Mouse (Mus musculus): Measurements from ENCODE around the gene Rft1. TPM values are rescaled to one million over a fixed set of nuclear protein-coding genes. Genes with fewer than 3 reads are reported as not detected.

The Rft1 gene
- polyA plus RNA-seq (2014; fragmentation: Nextera tagmentation; extraction: Ambion mirVana): 17.6 and 21.0 TPM in 2 replicates

GRCm38 (mm10) chr14:30653943-30654659 is at the start of gene Rft1:
Rft1 (plus strand) TSS chr14:30654360.
- Histone ChIP-seq H3K9me3 (ENCODE audit: control insufficient read depth, low read depth, low read length) (no peaks in the 10 kb centered on the region), H3K36me3 (ENCODE audit: control insufficient read depth, insufficient read depth, low read length) (peaks cover 7% of the 10 kb centered on the region), H3K27me3 (ENCODE audit: control insufficient read depth, insufficient read depth, low read length) (no peaks in the 10 kb centered on the region), H3K27ac (ENCODE audit: low read length) (peak within 1 kb of the TSS; percentile 77), H3K4me2 (replicated peaks; ENCODE audit: low read depth, low read length) (peak within 1 kb of the TSS; percentile 91), H3K9ac (replicated peaks; ENCODE audit: low read depth, low read length) (peak within 1 kb of the TSS; percentile 96), H3K4me1 (ENCODE audit: control insufficient read depth, insufficient read depth, low read length) (peaks cover 5% of the 10 kb centered on the region; the same call in 1 of the 2 replicates), H3K4me3 (ENCODE audit: low read depth, low read length) (peak within 1 kb of the TSS; percentile 85)
- peak; percentile 89 for ATAC-seq (ENCODE audit: insufficient number of reproducible peaks, insufficient read depth, low FRiP score, low read depth)
- WGBS: 2% methylated on average over 38 of the region's 38 CpGs

GRCm38 (mm10) chr14:30606817-30607216 is 47.3 kb upstream of the Rft1 start:
- Histone ChIP-seq H3K4me3 (ENCODE audit: low read depth, low read length) (no peak overlapping the region), H3K36me3 (ENCODE audit: control insufficient read depth, insufficient read depth, low read length) (peaks cover 18% of the 10 kb centered on the region; the same call in 1 of the 2 replicates), H3K27me3 (ENCODE audit: control insufficient read depth, insufficient read depth, low read length) (no peaks in the 10 kb centered on the region), H3K27ac (ENCODE audit: low read length) (no peak overlapping the region), H3K4me1 (ENCODE audit: control insufficient read depth, insufficient read depth, low read length) (no peaks in the 10 kb centered on the region), H3K9me3 (ENCODE audit: control insufficient read depth, low read depth, low read length) (no peaks in the 10 kb centered on the region), H3K9ac (replicated peaks; ENCODE audit: low read depth, low read length) (no peak overlapping the region), H3K4me2 (replicated peaks; ENCODE audit: low read depth, low read length) (no peak overlapping the region)
- WGBS: 84% methylated on average over 5 of the region's 5 CpGs
- ATAC-seq (ENCODE audit: insufficient number of reproducible peaks, insufficient read depth, low FRiP score, low read depth): no peak

GRCm38 (mm10) chr14:30607696-30608095 is 46.5 kb upstream of the Rft1 start:
- Histone ChIP-seq H3K9ac (replicated peaks; ENCODE audit: low read depth, low read length) (no peak overlapping the region), H3K27me3 (ENCODE audit: control insufficient read depth, insufficient read depth, low read length) (no peaks in the 10 kb centered on the region), H3K36me3 (ENCODE audit: control insufficient read depth, insufficient read depth, low read length) (peaks cover 11% of the 10 kb centered on the region; the same call in 1 of the 2 replicates), H3K4me3 (ENCODE audit: low read depth, low read length) (no peak overlapping the region), H3K4me2 (replicated peaks; ENCODE audit: low read depth, low read length) (no peak overlapping the region), H3K9me3 (ENCODE audit: control insufficient read depth, low read depth, low read length) (no peaks in the 10 kb centered on the region), H3K4me1 (ENCODE audit: control insufficient read depth, insufficient read depth, low read length) (no peaks in the 10 kb centered on the region), H3K27ac (ENCODE audit: low read length) (no peak overlapping the region)
- WGBS: 71% methylated on average over 4 of the region's 4 CpGs
- no peak for ATAC-seq (ENCODE audit: insufficient number of reproducible peaks, insufficient read depth, low FRiP score, low read depth)

- Histone ChIP-seq H3K4me2 (replicated peaks; ENCODE audit: low read depth, low read length) (no peak overlapping the region), H3K27ac (ENCODE audit: low read length) (no peak overlapping the region), H3K4me1 (ENCODE audit: control insufficient read depth, insufficient read depth, low read length) (no peaks in the 10 kb centered on the region), H3K27me3 (ENCODE audit: control insufficient read depth, insufficient read depth, low read length) (no peaks in the 10 kb centered on the region), H3K36me3 (ENCODE audit: control insufficient read depth, insufficient read depth, low read length) (peaks cover 11% of the 10 kb centered on the region; the same call in 1 of the 2 replicates), H3K9me3 (ENCODE audit: control insufficient read depth, low read depth, low read length) (no peaks in the 10 kb centered on the region), H3K4me3 (ENCODE audit: low read depth, low read length) (no peak overlapping the region), H3K9ac (replicated peaks; ENCODE audit: low read depth, low read length) (no peak overlapping the region)
- ATAC-seq (ENCODE audit: insufficient number of reproducible peaks, insufficient read depth, low FRiP score, low read depth): no peak
- 85% methylated on average over 6 of the region's 6 CpGs for WGBS
Measured at GRCm38 (mm10) chr14:30608176-30608575, 46.0 kb upstream of the Rft1 start.

GRCm38 (mm10) chr14:30609499-30609898 is 44.7 kb upstream of the Rft1 start:
- WGBS: 93% methylated on average over 3 of the region's 3 CpGs

GRCm38 (mm10) chr14:30610304-30610703 is 43.9 kb upstream of the Rft1 start:
- H3K27me3 ChIP-seq (ENCODE audit: control insufficient read depth, insufficient read depth, low read length): no peaks in the 10 kb centered on the region
- no peak overlapping the region for H3K4me3 ChIP-seq (ENCODE audit: low read depth, low read length)
- no peaks in the 10 kb centered on the region for H3K9me3 ChIP-seq (ENCODE audit: control insufficient read depth, low read depth, low read length)
- 66% methylated on average over 2 of the region's 2 CpGs for WGBS
- no peaks in the 10 kb centered on the region for H3K4me1 ChIP-seq (ENCODE audit: control insufficient read depth, insufficient read depth, low read length)
- H3K4me2 ChIP-seq (replicated peaks; ENCODE audit: low read depth, low read length): no peak overlapping the region
- peaks cover 11% of the 10 kb centered on the region; the same call in 1 of the 2 replicates for H3K36me3 ChIP-seq (ENCODE audit: control insufficient read depth, insufficient read depth, low read length)
- H3K9ac ChIP-seq (replicated peaks; ENCODE audit: low read depth, low read length): no peak overlapping the region
- no peak overlapping the region for H3K27ac ChIP-seq (ENCODE audit: low read length)
- no peak for ATAC-seq (ENCODE audit: insufficient number of reproducible peaks, insufficient read depth, low FRiP score, low read depth)

More at GRCm38 (mm10) chr14:30609499-30609898, 44.7 kb upstream of the Rft1 start:
- ATAC-seq (ENCODE audit: insufficient number of reproducible peaks, insufficient read depth, low FRiP score, low read depth): no peak
- no peaks in the 10 kb centered on the region for H3K27me3 ChIP-seq (ENCODE audit: control insufficient read depth, insufficient read depth, low read length)
- peaks cover 11% of the 10 kb centered on the region; the same call in 1 of the 2 replicates for H3K36me3 ChIP-seq (ENCODE audit: control insufficient read depth, insufficient read depth, low read length)
- no peak overlapping the region for H3K4me2 ChIP-seq (replicated peaks; ENCODE audit: low read depth, low read length)
- H3K27ac ChIP-seq (ENCODE audit: low read length): no peak overlapping the region
- H3K4me1 ChIP-seq (ENCODE audit: control insufficient read depth, insufficient read depth, low read length): no peaks in the 10 kb centered on the region
- H3K9ac ChIP-seq (replicated peaks; ENCODE audit: low read depth, low read length): no peak overlapping the region
- no peak overlapping the region for H3K4me3 ChIP-seq (ENCODE audit: low read depth, low read length)
- H3K9me3 ChIP-seq (ENCODE audit: control insufficient read depth, low read depth, low read length): no peaks in the 10 kb centered on the region

- H3K4me2 ChIP-seq (replicated peaks; ENCODE audit: low read depth, low read length): no peak overlapping the region
- H3K36me3 ChIP-seq (ENCODE audit: control insufficient read depth, insufficient read depth, low read length): peaks cover 11% of the 10 kb centered on the region; the same call in 1 of the 2 replicates
- H3K4me1 ChIP-seq (ENCODE audit: control insufficient read depth, insufficient read depth, low read length): no peaks in the 10 kb centered on the region
- no peaks in the 10 kb centered on the region for H3K9me3 ChIP-seq (ENCODE audit: control insufficient read depth, low read depth, low read length)
- no peaks in the 10 kb centered on the region for H3K27me3 ChIP-seq (ENCODE audit: control insufficient read depth, insufficient read depth, low read length)
- 73% methylated on average over 3 of the region's 3 CpGs for WGBS
- ATAC-seq (ENCODE audit: insufficient number of reproducible peaks, insufficient read depth, low FRiP score, low read depth): no peak
- H3K27ac ChIP-seq (ENCODE audit: low read length): no peak overlapping the region
- H3K4me3 ChIP-seq (ENCODE audit: low read depth, low read length): no peak overlapping the region
- H3K9ac ChIP-seq (replicated peaks; ENCODE audit: low read depth, low read length): no peak overlapping the region
Measured at GRCm38 (mm10) chr14:30610940-30611339, 43.2 kb upstream of the Rft1 start.

- Histone ChIP-seq H3K36me3 (ENCODE audit: control insufficient read depth, insufficient read depth, low read length) (0 out of 2 replicates have a peak, but pooled peaks cover 4% of the 10 kb centered on the region), H3K9ac (replicated peaks; ENCODE audit: low read depth, low read length) (no peak overlapping the region), H3K27me3 (ENCODE audit: control insufficient read depth, insufficient read depth, low read length) (no peaks in the 10 kb centered on the region), H3K9me3 (ENCODE audit: control insufficient read depth, low read depth, low read length) (no peaks in the 10 kb centered on the region), H3K4me1 (ENCODE audit: control insufficient read depth, insufficient read depth, low read length) (no peaks in the 10 kb centered on the region), H3K4me2 (replicated peaks; ENCODE audit: low read depth, low read length) (no peak overlapping the region), H3K4me3 (ENCODE audit: low read depth, low read length) (no peak overlapping the region), H3K27ac (ENCODE audit: low read length) (no peak overlapping the region)
- WGBS: 22% methylated on average over 7 of the region's 7 CpGs
- no peak for ATAC-seq (ENCODE audit: insufficient number of reproducible peaks, insufficient read depth, low FRiP score, low read depth)
Measured at GRCm38 (mm10) chr14:30612523-30612922, 41.6 kb upstream of the Rft1 start.

Data from stomach, embryonic 14.5 days (tissue).